Mouse (Mus musculus): ENCODE measurements around the gene Cdkal1.

DNA sequence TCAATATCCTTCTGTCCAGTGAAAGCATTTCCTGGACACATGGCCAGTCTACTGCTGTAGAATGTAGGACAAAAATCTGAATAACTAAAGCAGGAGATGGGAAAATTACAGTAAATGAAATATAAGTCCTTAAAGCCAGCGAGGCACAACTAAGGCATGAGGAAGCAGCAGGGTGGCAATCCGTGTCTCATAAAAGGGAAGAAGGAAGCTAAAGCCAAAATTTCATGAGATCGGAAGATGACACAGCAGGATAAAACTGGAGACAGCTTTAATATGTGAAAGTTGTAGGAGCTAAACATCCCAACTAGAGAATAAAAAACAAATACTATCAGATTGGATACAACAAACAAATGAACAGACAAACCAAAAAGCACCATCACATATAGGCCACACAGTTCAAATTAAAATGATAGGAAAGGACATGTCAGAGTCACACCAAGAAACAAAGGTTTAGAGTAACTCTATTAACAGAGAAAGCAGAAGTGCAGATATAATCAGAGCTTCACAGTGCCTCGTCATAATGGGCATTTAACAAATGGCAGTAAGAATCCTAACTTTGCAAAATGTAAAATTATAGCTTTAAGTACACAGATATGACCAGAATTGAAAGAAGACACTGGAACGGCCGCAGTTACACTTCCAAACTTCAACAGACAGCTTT is 204.8 kb downstream of the Cdkal1 start:
- TF ChIP-seq USF1 (IDR thresholded peaks at IDR 0.05; ENCODE audit: low read depth) (no peak), POLR2A (IDR thresholded peaks at IDR 0.05; ENCODE audit: insufficient read length, low read depth) (no peak), E2F4 (IDR thresholded peaks at IDR 0.05; ENCODE audit: insufficient read depth) (no peak), TCF12 (IDR thresholded peaks at IDR 0.05; ENCODE audit: insufficient read depth, poor library complexity, severe bottlenecking) (no peak), MYOG (IDR thresholded peaks at IDR 0.05; ENCODE audit: control insufficient read depth in 1 of 3, insufficient read depth in 1 of 3, insufficient read length in 2 of 3, low read depth in 2 of 3) (no peak)

Data from myocyte (in vitro differentiated cells).